Mouse (Mus musculus) urinary bladder, postnatal 0 days (tissue): Measurements from ENCODE around the gene Lcn2. TPM values are rescaled to one million over a fixed set of nuclear protein-coding genes. Genes with fewer than 3 reads are reported as not detected.

Experiments used
- polyA plus RNA-seq: library from polyadenylated mRNA; unstranded; fragments of >200 nt; fragmentation: Nextera tagmentation; extraction: Ambion mirVana; gene quantifications from 2 replicates; pipeline ENCODE4 v1.2.1, GENCODE M21; 2015

The Lcn2 gene
- polyA plus RNA-seq, result 2.1 and 9.2 TPM in 2 replicates

DNA sequence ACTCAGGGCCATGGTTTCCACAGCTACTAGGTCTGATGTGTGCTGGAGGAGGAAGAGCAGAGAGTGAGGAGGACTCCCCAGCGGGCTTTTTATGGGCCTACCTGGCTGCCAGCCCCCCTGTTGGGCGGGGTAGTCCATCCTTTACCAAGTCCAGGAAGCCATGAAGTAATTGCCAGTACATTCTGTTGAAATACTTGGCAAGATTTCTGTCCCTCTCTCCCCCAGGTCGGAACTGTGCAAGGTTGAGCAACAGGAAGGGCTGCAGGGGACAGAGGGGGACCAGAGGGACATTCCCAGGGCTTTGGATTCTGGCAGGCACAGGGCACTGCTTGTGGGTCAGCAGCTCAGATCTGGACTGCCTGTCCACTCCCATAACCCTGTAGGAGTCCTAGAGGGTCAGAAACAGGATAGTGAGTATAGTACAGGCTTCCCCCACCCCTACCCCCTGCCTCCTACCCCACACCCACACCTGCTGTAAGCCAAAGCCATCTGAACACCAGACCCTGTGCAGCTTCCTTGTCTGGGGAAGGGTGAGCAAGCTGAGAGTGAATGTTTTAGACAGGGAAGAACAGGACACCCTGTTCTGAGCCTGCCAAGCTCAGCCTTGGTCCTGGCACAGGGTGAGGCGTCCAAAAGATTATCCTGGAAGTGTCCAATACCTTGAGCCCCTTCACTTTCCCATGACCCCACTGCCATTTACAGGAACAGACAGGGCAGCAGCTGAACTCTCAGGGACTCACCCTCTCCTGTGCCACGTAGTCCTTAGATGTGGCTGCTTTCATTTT lies at the start of gene Lcn2:
Lcn2 (minus strand) TSS at position 547 of the 785 bp plus-strand sequence.

GRCm38 (mm10) chr2:32395484-32395945 lies 7.5 kb upstream of the Lcn2 start, which contains the start of gene Ptges2:
Gene Ptges2 (plus strand): TSS chr2:32395896.

GRCm38 (mm10) chr2:32381775-32382223 lies 6.3 kb downstream of the Lcn2 start, which contains the start of gene 1110008P14Rik:
Gene 1110008P14Rik (minus strand): TSS chr2:32381938.

DNA sequence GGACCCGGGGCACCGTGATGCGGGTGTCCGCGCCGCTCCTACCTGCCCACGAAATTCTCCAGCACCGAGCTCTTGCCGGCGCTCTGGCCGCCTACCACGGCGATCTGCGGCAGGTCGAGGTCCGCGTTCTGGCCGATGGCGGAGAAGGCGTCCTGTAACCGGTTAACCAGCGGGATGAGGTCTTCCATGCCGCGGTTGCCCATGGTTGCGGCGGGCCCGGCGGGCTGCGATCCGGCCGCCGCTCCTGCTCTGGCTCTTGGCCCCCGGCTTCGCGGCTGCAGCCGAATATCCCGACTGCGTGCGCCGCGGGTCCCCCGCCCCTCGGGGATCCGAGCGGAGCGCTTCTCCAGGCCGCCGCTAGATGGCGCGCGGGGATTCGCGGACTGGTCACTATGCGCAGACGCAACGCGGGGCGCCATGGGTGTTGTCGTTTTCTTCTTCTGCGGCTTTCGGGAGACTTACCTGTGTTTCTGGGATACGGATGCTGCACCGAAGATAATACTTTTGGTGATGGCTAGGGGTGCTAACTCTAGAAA lies 35.0 kb downstream of the Lcn2 start, which contains the start of gene Dnm1:
Dnm1 (minus strand) TSS at position 332 of the 536 bp plus-strand sequence.

DNA sequence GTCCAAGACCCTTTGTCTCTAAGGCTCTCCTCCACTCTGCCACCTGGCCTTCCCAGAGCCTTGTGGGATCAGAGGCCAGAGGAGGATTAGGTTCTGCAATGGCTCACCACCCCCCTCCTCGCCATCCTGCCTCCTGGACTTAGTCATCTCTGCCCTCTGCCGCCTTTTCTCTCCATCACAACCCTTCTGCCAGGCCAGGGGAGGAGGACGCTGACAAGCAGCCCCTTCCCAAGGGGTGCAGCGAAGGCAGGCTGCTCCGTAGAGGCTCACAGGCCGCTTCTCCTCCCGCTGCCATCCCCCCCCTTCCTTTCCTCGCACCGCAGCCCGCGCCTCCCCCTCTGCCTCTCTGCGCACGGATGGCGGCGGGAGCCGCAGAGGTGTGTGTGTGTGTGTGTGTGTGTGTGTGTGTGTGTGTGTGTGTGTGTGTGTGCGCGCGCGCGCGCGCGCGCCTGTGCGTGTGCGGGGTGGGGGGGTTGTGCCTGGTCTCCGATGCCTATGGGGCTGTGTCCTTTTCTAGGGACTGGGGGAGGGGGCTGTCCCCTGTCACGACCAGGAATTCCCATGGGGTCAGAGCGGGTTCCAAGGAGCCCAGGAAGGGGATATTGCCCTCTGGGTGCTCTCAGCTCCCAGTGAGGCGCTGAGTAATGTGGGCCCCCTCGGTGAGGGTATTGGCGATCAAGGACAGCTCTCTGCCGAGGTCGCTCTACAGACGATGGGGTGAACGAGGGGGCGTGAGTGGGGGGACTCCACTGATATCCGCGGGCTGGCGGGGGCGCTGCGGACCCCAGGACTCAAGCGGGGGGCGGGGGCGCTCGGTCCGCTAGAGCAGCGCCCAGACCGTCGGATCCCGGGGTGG lies 35.7 kb downstream of the Lcn2 start, which contains the start of gene Ciz1:
Ciz1 (plus strand) TSS at position 177 of the 856 bp plus-strand sequence.

Other genes starting within 250 kb of the Lcn2 start
- 20.9 and 22.2 TPM in 2 replicates for gene Prrc2b, start 237.2 kb downstream of the Lcn2 start, polyA plus RNA-seq
- 9.2 and 9.6 TPM in 2 replicates for gene Pomt1, start 151.7 kb downstream of the Lcn2 start, polyA plus RNA-seq
- 41.4 and 44.3 TPM in 2 replicates for gene Uck1, start 128.1 kb downstream of the Lcn2 start, polyA plus RNA-seq
- gene Golga2, start 100.9 kb downstream of the Lcn2 start, polyA plus RNA-seq, result 21.3 and 21.6 TPM in 2 replicates
- gene Swi5, start 100.2 kb downstream of the Lcn2 start, polyA plus RNA-seq, result 334 and 344 TPM in 2 replicates
- gene Ciz1, start 35.9 kb downstream of the Lcn2 start, polyA plus RNA-seq, result 21.8 and 23.1 TPM in 2 replicates
- 10.8 and 12.5 TPM in 2 replicates for gene Dnm1, start 34.9 kb downstream of the Lcn2 start, polyA plus RNA-seq
- gene 1110008P14Rik, start 6.3 kb downstream of the Lcn2 start, polyA plus RNA-seq, result 58.3 and 58.6 TPM in 2 replicates
- 19.9 and 20.9 TPM in 2 replicates for gene Ptges2, start 7.6 kb upstream of the Lcn2 start, polyA plus RNA-seq
- 3.3 and 3.7 TPM in 2 replicates for gene Naif1, start 62.2 kb upstream of the Lcn2 start, polyA plus RNA-seq
- 16.0 and 18.5 TPM in 2 replicates for gene Slc25a25, start 63.2 kb upstream of the Lcn2 start, polyA plus RNA-seq
- gene Fam102a, start 147.1 kb upstream of the Lcn2 start, polyA plus RNA-seq, result 5.9 and 7.0 TPM in 2 replicates
- gene Dpm2, start 182.6 kb upstream of the Lcn2 start, polyA plus RNA-seq, result 78.8 and 88.0 TPM in 2 replicates
- gene Pip5kl1, start 186.5 kb upstream of the Lcn2 start, polyA plus RNA-seq, result not detected in 2 replicates
- gene 9430097D07Rik, start 187.4 kb upstream of the Lcn2 start, polyA plus RNA-seq, result not detected in 2 replicates
- gene St6galnac4, start 198.8 kb upstream of the Lcn2 start, polyA plus RNA-seq, result 8.2 and 10.1 TPM in 2 replicates
- 19.0 and 19.1 TPM in 2 replicates for gene St6galnac6, start 211.5 kb upstream of the Lcn2 start, polyA plus RNA-seq
- 50.9 and 51.6 TPM in 2 replicates for gene Ak1, start 233.5 kb upstream of the Lcn2 start, polyA plus RNA-seq